Mouse (Mus musculus): ENCODE measurements around the gene Slc26a8. TPM values are rescaled to one million over a fixed set of nuclear protein-coding genes. Genes with fewer than 3 reads are reported as not detected.

The Slc26a8 gene
- total RNA-seq, 2 experiments from 2014 or later, result 0.93 to 3.8 TPM

DNA sequence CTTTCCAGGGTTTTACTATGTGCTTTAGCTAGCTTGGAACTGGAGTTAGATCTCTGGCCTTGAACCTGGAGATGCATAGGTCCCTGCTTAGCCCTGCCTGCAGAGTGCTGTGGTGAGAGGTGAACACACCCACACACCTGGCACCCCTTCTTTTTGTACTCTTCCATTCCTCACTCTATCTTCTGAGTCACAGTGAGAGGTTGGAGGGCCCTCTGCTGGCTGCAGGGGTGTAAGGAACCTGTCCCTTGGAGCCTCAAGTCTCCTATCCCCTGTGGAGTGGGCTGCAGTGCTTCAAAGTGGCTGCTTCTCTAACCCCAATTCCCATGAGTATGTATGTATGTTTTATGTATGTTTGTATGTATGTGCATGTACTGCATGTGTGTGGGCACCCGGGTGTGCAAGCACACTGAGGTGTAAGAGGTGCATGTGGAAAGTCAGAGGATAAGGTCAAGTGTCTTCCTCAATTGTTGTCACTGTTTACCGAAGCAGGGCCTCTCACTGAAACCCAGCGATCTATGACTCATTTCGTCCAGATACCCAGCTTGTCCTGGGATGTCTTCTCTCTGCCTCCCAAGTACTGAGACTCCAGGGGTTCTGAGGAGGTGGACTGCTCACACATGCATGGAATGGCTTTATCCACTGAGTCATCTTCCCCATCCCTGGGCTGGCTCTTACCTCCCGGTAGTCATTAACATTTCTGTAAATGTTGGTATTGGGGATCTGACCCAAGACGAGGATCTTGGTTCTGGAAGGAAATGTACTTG lies 41.2 kb downstream of the Slc26a8 start:
- 0 out of 2 replicates have a peak, but pooled peaks have one; percentile 59 for ATAC-seq (replicated peaks; ENCODE audit: poor library complexity, severe bottlenecking)

DNA sequence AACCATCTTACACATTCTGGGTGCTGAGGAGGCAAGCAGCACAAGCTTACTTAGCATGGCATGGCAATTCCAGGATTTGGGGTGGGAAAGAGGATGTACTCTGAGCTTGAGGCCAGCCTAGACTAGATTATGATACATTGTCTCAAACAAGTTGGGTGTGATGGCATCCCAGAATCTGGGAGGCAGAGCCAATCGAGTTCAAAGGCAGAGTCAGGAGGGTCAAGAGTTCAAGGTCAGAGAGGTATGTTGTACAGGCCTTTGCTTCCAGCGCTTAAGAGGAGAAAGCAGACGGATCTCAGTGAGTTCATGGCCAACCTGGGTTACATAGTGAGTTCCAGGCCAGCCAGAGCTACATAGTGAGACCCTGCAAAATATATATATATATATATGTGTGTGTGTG lies 43.8 kb downstream of the Slc26a8 start:
- ATAC-seq (replicated peaks; ENCODE audit: poor library complexity, severe bottlenecking), result no peak

DNA sequence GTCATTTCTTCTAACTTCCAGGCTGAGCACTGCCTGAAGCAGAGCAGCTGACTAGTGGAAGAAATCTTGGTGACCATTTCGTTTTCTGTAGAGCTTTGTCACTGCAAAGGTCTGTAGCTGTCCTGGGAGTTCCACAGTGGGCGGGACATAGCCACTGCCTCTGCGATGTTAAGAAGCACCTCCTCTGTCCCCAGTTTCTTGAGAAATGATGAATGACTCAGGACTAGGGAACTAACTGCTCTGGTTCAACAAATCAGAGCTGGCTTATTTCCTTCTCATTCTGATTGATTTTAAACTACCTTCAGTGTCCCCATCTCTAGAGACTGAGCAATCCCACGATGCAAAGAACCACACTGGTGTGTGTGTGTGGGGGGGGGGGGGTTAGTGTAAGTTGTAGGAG lies 45.9 kb downstream of the Slc26a8 start:
- ATAC-seq (replicated peaks; ENCODE audit: poor library complexity, severe bottlenecking), result peak; percentile 53; the same call in 1 of the 2 replicates

DNA sequence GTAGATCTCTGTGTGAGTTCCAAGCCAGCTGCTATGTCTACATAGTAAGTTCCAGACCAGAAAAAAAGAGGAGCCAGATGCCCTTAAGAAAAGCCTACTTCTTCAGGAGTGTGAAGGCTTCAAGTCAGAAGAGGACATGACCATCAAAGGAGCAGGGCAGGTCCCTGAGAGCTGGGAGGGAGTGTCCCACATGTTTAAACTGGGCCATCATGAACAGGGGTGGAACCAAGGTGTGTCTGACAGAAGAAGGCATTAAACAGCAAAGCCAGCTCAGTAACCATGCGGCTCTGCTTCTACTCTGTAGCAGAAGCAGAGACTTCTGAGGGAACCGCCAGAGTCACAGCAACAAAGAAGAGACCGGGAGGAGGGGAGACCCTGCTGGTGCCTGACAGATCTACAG lies 46.3 kb downstream of the Slc26a8 start:
- no peak for ATAC-seq (replicated peaks; ENCODE audit: poor library complexity, severe bottlenecking)

DNA sequence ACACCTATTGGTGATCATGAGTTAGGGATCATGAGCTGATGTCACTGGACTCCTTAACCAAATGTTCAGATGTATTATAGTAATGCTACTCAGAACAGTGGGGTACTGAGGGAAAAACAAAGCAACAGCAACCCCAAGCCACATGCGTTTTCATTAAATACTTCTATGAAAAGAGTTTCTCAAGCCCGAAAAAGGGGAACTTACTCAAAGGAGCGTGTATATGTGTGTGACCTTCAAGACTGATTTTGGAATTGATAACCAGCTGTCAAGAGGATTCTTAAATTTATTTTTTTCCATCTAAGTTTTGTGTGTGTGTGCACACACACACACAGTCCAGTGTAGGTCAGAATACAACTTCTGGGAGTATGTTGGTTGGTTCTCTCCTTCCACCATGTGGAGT lies 49.9 kb downstream of the Slc26a8 start:
- no peak; the same call in 1 of the 2 replicates for ATAC-seq (replicated peaks; ENCODE audit: poor library complexity, severe bottlenecking)

DNA sequence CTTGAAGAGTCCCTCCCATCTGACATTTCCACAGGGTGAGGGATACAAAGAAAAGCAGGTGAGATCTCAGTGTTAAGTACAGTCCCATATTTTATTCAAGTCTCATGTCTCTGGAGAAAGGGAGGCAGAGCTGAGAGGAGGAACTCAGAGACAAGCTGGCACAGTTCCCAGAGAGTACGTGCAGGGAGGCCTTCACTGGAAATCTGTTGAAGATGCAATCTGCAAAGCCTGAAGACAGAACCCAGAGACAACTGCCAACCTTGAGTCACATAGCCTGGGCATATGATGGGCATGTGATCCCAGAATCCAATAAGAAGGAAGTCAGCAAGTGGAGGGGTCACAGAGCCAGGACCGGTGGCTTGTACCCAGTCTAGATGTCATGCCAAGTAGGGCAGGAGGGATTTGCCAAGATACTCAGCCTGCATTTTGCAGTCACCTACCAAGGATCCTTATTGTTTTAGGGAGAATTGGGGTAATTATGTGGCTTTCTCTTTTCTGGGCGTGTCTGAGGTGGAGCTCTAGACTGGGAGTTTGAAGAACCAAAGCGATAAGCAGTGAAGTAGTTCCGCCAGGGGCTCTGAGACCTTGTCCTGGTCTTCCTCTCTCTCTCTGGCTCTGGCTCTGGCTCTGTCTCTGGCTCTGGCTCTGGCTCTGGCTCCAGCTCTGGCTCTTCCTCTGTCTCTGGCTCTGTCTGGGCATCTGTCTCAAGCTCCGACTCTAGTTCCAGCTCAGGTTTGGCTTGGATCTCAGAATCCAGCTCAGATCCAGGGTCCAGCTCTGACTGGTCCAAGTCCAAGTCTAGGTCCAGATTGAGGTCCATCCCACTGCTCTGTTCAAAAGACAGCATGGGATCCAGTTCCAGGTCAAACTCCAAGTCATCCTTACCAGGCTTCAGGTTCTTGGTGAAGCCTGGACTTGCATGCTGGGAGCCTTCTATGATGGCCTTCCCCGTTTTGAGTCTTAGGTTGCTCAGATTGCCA lies 52.0 kb downstream of the Slc26a8 start:
- no peak for ATAC-seq (replicated peaks; ENCODE audit: poor library complexity, severe bottlenecking)

DNA sequence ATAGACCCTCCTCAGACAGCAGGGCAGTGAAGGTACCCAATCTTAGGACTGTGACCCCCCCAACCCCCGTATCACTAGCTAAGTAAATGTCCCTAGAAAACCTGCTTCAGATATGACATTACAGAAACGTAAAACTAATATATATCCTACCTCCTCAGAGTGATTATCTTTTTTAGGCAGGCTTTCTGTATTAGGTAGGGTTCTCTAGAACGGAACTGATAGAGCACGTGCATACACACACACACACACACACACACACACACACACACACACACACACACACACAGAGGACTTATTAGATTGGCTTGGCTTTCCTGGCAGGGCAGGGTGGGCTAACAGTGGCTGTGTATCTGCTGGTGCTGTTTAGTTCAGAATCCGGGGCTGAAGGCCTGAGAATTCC lies 54.2 kb downstream of the Slc26a8 start:
- ATAC-seq (replicated peaks; ENCODE audit: poor library complexity, severe bottlenecking), result no peak

DNA sequence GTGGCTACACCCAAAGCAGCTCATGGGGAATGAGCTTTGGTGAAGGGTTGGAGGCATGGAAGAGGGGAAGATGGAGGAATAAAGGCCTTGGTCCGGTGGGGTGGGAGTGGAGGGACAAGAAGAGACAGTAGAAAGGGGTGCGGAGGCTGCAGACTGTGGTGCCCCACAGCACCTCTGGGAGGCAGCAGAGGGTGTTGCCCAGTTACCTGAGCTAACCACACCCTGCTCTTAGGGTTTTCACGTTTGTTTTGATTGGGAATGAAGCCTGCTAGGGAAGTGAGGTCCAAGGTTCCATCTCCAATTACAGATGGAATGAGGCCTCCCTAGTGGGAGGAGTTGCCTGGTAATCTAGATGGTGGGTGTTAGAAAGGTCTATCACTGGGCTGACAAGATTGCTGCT lies 60.9 kb downstream of the Slc26a8 start:
- ATAC-seq (replicated peaks; ENCODE audit: poor library complexity, severe bottlenecking), result no peak

DNA sequence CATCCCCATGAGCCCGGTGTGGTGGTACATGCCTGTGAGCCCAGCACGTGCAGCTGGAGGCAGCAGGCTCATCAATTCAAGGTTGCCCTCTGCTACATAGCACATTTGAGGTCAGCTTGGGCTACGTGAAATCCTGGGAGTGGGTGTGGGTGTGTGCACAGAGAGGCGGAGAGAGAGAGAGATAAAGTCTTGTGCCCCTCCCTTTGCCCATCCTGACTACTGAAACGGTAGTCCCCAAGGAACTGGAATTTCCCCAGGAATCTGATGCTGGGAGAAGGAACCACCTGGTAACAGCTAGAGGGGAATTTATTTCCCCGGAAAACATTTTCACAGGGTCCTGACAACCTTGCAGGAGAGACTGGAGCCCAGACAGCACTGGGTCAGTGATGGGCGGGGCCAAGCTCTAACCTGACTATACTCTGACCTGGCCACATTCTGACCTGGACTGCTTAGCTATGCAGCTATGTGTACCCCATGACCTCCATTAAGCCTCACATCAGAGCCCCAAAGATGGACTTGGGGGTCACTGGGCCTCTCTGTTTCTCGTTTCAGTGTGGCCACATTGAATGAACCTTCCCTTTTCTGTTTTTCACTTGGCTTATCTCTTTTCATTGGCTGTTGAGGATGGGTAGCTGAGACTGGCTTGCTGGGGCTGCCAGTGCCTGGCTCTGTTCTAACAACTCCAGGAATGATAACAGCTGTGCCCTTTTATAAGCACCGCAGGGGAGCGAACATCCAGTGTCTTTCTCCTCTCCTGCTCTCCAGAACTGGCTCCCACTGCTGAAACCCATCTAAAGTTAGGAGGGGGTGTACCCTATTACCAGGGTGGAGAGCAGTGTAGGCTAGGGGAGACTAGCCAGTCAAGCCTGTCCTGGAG lies 61.5 kb downstream of the Slc26a8 start:
- ATAC-seq (replicated peaks; ENCODE audit: poor library complexity, severe bottlenecking), result no peak

DNA sequence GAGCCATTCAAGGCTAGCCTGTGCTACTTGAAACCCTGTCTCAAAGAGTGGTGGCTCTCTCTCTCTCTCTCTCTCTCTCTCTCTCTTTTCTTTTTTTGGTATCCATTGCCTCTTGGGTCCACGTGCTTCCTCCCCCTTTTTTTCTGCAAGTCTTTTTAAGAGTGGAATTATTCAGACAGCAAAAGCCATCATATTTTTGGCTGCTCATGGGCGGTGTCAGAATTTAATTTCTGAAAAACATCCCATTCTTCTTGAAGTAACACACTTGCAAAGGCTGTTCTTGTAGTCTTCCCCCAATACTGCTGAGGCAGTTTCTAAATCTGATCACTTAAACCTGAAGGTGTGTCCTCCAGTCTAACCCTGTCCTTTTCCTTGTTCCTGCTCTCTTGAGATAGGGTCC lies 63.1 kb downstream of the Slc26a8 start:
- no peak for ATAC-seq (replicated peaks; ENCODE audit: poor library complexity, severe bottlenecking)

DNA sequence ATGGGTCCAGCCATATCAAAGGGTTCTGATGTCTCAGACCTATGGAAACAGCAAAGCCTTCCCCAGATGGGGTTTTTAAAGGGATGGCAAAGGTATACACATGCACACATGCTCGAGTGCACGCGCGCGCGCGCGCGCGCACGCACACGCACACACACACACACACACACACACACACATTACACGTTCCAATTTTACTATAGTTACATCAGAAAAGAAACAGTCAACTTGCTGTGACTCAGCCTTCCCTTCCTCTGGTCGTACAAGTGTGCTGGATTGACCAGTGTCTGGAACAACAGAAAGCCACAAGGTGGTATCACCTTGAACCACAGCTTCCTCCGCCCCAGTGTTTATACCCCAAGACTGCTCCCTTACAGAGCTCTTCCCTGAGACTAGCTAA lies 64.7 kb downstream of the Slc26a8 start:
- peak; percentile 36 for ATAC-seq (replicated peaks; ENCODE audit: poor library complexity, severe bottlenecking)

DNA sequence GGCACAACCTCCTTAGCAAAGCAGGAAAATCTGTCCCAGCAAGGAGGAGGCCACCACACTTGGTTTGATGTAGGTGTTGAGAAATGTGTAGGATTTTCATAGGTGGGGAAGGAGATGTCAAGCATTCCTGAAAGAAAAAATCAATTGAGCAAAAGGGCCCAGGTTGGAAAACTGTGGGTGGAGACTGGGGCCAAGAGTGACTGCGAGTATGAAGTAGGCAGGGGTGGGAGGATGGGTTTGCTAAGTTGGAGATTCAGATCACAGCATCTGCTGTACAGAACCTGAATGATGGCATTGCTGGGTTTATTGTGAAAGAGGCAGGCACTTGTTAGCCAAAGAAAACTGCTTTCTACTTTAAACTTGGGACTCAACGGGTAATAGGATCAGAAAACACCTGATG lies 65.2 kb downstream of the Slc26a8 start:
- ATAC-seq (replicated peaks; ENCODE audit: poor library complexity, severe bottlenecking), result no peak

DNA sequence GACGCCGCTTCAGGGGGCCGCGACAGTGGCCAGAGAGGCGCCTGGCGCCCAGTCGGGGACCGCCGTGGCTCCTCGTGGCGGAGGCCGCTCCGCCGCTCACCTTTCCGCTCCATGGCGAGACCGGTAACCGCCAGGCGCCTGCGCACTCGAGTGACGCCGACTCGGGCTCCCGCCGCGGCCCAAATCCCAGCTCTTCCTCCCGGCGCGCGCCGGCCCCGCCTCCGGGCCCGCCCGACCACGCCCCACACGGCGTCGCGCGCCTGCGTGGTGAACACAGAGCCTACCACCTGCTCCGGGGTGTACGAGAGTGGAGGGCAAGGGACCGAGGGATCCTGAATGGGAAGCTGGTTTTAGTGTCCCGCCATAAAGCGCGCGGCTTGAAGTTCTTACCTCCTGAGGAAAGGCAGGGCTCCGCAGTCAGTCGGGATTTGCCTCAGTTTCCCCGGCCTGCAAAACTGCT lies 67.7 kb downstream of the Slc26a8 start, which contains the start of gene Srpk1:
Gene Srpk1 (minus strand): TSS at position 410 of the 460 bp plus-strand sequence.
- ATAC-seq (replicated peaks; ENCODE audit: poor library complexity, severe bottlenecking), result peak; percentile 80

DNA sequence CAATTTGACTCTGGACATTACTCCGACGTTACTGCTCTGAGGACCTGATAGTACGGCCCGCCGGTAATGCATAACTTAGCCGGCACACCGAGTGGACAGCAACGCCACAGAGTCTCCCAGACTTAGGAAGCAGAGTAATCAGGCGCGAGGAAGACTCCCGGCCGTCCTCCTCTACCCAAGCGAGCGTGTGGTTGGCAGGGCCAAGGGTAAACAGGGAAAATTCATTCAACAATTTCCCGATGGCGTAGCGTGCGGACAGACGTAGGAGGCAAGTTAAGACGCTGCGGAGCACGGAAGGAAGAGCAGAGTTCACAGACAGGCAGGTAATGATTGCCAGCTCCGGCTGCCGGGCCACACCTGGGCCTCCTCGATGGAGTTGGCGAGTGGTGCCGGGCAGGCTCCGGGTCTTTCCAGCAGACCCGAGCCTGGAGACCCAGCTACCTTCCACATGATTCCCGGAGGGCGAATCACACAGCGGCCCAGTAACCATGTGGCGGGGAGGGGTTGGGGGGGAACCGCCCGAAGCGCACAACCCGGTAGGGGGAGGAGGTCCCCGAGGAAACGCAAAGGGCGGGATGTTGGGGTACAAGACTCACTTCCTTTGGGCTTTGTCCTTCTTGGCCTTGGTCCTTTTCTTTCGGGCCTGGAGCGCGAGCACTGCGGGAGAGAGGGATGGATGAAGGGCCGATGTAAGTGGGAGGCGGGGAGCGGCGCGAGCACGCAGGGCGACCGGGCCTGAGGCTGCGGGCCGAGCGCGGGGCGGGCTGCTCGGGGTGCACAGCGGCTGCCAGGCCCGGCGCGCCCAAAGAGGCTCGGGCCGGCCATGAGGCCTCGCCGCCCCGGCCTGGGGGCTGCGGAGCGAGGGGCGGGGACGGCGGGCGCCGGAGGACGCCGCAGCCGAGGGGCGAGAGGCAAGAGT lies 68.4 kb downstream of the Slc26a8 start:
- ATAC-seq (replicated peaks; ENCODE audit: poor library complexity, severe bottlenecking), result peak; percentile 69

DNA sequence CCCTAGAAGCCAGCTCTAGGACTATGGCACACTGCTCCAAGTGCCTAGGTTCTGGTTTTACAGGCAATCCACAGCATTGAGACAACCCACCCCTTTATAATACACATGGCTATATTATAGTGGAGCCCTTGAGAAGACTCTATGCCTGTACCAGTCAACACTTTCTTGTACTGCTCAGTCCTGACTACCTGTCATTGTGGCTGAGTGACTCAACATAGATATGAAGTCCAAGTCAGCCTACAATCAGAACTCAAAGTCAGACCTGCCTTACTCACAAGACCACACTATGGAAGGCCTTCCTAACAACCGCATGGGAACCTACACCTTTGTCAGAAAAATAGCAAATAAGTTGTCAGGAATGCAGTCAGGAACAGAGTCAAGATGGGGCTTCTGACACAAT lies 71.3 kb downstream of the Slc26a8 start:
- ATAC-seq (replicated peaks; ENCODE audit: poor library complexity, severe bottlenecking), result no peak

DNA sequence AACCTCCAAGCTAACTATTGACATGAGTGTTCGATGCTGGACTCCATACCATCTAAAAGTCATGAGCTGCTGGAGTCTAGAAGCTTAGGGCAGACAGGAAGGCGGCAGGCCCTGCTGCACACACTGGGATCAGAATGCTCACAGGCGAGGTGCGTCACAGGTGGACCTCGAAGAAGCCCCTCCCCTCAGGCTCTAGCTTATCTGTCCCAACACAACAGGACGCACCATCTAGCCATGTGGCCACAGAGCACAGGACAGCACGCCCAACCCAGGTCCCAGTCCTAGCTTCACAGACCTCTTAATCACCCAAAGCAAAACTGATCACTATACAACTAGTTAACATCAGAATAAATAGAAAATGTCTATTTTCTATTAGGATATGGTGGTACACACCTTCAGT lies 71.9 kb downstream of the Slc26a8 start:
- no peak for ATAC-seq (replicated peaks; ENCODE audit: poor library complexity, severe bottlenecking)

DNA sequence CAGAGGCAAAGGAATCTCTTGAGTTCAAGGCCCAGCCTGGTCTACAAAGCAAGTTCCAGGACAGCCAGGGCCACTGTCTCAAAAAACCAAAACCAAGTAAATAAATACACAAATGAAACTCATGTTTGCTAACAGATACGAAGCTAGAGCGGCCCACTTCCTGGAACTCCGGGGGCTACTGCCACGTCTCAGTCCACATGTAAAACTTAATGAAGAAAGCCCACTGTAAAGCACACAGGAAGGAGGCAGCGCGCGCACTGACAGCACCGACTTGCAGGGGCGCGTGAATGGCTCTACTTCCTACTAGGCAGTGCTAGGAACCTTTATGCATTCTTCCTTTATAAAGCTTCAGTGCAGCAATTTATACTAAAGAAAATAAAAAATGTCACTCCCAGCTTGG lies 72.4 kb downstream of the Slc26a8 start:
- ATAC-seq (replicated peaks; ENCODE audit: poor library complexity, severe bottlenecking), result no peak

DNA sequence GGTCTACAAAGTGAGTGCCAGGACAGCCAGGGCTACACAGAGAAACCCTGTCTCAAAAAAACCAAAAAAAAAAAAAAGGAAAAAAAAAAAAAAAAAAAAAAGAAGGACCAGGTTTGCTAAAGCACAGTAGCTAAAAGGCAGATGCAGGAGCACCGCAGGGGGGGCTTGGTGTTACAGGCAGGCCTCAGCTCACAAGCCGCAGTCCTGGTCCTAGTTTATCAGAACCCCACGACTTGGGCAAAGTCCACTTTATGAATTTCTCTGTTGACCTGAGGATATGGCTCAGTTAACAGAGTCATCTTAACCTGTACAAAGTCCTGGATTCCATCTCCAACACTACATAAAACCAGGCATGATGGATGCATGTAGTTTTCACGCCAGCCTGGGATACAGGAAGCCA lies 74.7 kb downstream of the Slc26a8 start:
- ATAC-seq (replicated peaks; ENCODE audit: poor library complexity, severe bottlenecking), result no peak

DNA sequence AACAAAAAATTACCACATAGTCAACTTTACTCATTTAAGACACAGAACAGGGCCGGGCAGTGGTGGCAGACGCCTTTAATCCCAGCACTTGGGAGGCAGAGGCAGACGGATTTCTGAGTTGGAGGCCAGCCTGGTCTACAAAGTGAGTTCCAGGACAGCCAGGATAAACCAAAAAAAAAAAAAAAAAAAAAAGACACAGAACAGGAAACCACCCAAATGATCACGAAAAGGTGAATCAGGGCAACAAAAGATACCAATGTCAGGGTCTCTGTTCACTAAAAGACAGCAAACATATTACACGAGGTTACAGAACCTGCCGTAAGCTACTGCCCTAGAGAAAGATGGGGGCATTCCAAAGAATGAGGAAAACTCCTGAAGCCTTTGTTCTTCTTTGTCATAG lies 76.9 kb downstream of the Slc26a8 start:
- no peak for ATAC-seq (replicated peaks; ENCODE audit: poor library complexity, severe bottlenecking)
